Mouse (Mus musculus) retina, postnatal 7 days (tissue): ENCODE data around the gene Cyp2d11.
"Not testable (repeated sequence)": the region's sequence is repeated elsewhere in the genome, so short reads cannot be mapped to it uniquely, and the experiment has no call there.

Source experiments
- DNase-seq: peaks from one replicate; pipeline ENCODE4 v3.0.0-alpha.2; 2012; ENCODE audit warnings: low read depth, low spot score

Gene Cyp2d11

GRCm38 (mm10) chr15:82393922-82394321 is at the start of gene Cyp2d11:
Gene Cyp2d11 (minus strand): TSS chr15:82394022.
- DNase-seq: not testable (repeated sequence)

GRCm38 (mm10) chr15:82437975-82438617 is 44.3 kb upstream of the Cyp2d11 start:
- no peak for DNase-seq

- DNase-seq: no peak
Observed at GRCm38 (mm10) chr15:82435606-82436005, 41.8 kb upstream of the Cyp2d11 start.

- DNase-seq: no peak
Observed at GRCm38 (mm10) chr15:82435011-82435410, 41.2 kb upstream of the Cyp2d11 start.

GRCm38 (mm10) chr15:82434541-82434940 is 40.7 kb upstream of the Cyp2d11 start:
- no peak for DNase-seq

- no peak for DNase-seq
Observed at GRCm38 (mm10) chr15:82433621-82434020, 39.8 kb upstream of the Cyp2d11 start.

- no peak for DNase-seq
Observed at GRCm38 (mm10) chr15:82433137-82433536, 39.3 kb upstream of the Cyp2d11 start, which contains the start of gene Cyp2d9. Gene Cyp2d9 (plus strand): TSS chr15:82433437.

- no peak for DNase-seq
Observed at GRCm38 (mm10) chr15:82423471-82423870, 29.6 kb upstream of the Cyp2d11 start.

GRCm38 (mm10) chr15:82422935-82423334 is 29.1 kb upstream of the Cyp2d11 start:
- DNase-seq: no peak

- DNase-seq: no peak
Observed at GRCm38 (mm10) chr15:82418616-82419015, 24.8 kb upstream of the Cyp2d11 start.

- DNase-seq: peak; percentile 49
Observed at GRCm38 (mm10) chr15:82416797-82417789, 23.3 kb upstream of the Cyp2d11 start.

GRCm38 (mm10) chr15:82407536-82407935 is 13.7 kb upstream of the Cyp2d11 start:
- DNase-seq: no peak

- no peak for DNase-seq
Observed at GRCm38 (mm10) chr15:82406981-82407380, 13.2 kb upstream of the Cyp2d11 start, which contains the start of gene Cyp2d10. Gene Cyp2d10 (minus strand): TSS chr15:82407195.

- no peak for DNase-seq
Observed at GRCm38 (mm10) chr15:82404163-82404562, 10.3 kb upstream of the Cyp2d11 start.

GRCm38 (mm10) chr15:82403606-82404005 is 9.8 kb upstream of the Cyp2d11 start:
- no peak for DNase-seq

GRCm38 (mm10) chr15:82402741-82403140 is 8.9 kb upstream of the Cyp2d11 start:
- DNase-seq: no peak

GRCm38 (mm10) chr15:82402106-82402505 is 8.3 kb upstream of the Cyp2d11 start:
- no peak for DNase-seq

GRCm38 (mm10) chr15:82401516-82401915 is 7.7 kb upstream of the Cyp2d11 start:
- DNase-seq: no peak

- DNase-seq: not testable (repeated sequence)
Observed at GRCm38 (mm10) chr15:82395955-82396354, 2.1 kb upstream of the Cyp2d11 start.

GRCm38 (mm10) chr15:82389916-82390315 is 3.9 kb downstream of the Cyp2d11 start:
- not testable (repeated sequence) for DNase-seq

- DNase-seq: no peak
Observed at GRCm38 (mm10) chr15:82385729-82386128, 8.1 kb downstream of the Cyp2d11 start.

- no peak for DNase-seq
Observed at GRCm38 (mm10) chr15:82382441-82382840, 11.4 kb downstream of the Cyp2d11 start.
